Mouse (Mus musculus) heart, embryonic 11.5 days (tissue): ENCODE data around the gene Clip3. TPM values are rescaled to one million over a fixed set of nuclear protein-coding genes. Genes with fewer than 3 reads are reported as not detected.

ENCODE experiments used
- ATAC-seq: fragments of 200-750 bp; cut with Nextera tagmentation; replicated peaks from 2 replicates; pipeline ENCODE4 v1.8.0; 2017; ENCODE audit warnings: moderate library complexity; ENCODE audit not compliant: insufficient number of reproducible peaks, low FRiP score, low TSS enrichment
- H3K27ac ChIP-seq: fragments of 300-500 bp; sonication (generic); 2 replicates; pipeline ENCODE4 v1.5.1; 2014; ENCODE audit warnings: mild to moderate bottlenecking, low read depth, low read length
- H3K27me3 ChIP-seq: fragments of 300-500 bp; sonication (generic); 2 replicates; pipeline ENCODE4 v1.6.1; 2014; ENCODE audit warnings: mild to moderate bottlenecking, low read length, mixed read lengths; ENCODE audit not compliant: control insufficient read depth, insufficient read depth
- H3K36me3 ChIP-seq: fragments of 300-500 bp; sonication (generic); 2 replicates; pipeline ENCODE4 v1.6.1; 2014; ENCODE audit warnings: mild to moderate bottlenecking, low read length, moderate library complexity, mixed read lengths; ENCODE audit not compliant: control insufficient read depth, insufficient read depth
- H3K4me1 ChIP-seq: fragments of 300-500 bp; sonication (generic); 2 replicates; pipeline ENCODE4 v1.6.1; 2014; ENCODE audit warnings: low read length; ENCODE audit not compliant: control insufficient read depth, insufficient read depth
- H3K4me2 ChIP-seq: fragments of 300-500 bp; sonication (generic); 2 replicates; pipeline ENCODE4 v1.6.1; 2014; ENCODE audit warnings: mild to moderate bottlenecking, moderate library complexity
- H3K4me3 ChIP-seq: fragments of 300-500 bp; sonication (generic); 2 replicates; pipeline ENCODE4 v1.5.1; 2014; ENCODE audit warnings: low read depth, low read length
- H3K9ac ChIP-seq: fragments of 300-500 bp; sonication (generic); 2 replicates; pipeline ENCODE4 v1.6.1; 2014; ENCODE audit warnings: mild to moderate bottlenecking, low read depth, low read length, moderate library complexity
- H3K9me3 ChIP-seq: fragments of 300-500 bp; sonication (generic); replicated peaks from 2 replicates; pipeline ENCODE4 v1.6.1; 2016; ENCODE audit warnings: low read length; ENCODE audit not compliant: control insufficient read depth
- WGBS: fragments of 180-500 bp; shearing (Covaris S2); extraction: QIAGEN DNeasy Blood & Tissue Kit; methylation state at CpG from one replicate; pipeline ENCODE4 v1.1.7; 2014; ENCODE audit not compliant: insufficient replicate concordance; 5-methylcytosine and 5-hydroxymethylcytosine counted together
- polyA plus RNA-seq: library from polyadenylated mRNA; unstranded; fragments of >200 nt; fragmentation: Nextera tagmentation; extraction: Ambion mirVana; gene quantifications from 2 replicates; pipeline ENCODE4 v1.2.1, GENCODE M21; 2014

The Clip3 gene
- polyA plus RNA-seq, 1 experiment from 2014 or later: 22.1 TPM

- peaks cover 6% of the 10 kb centered on the region for H3K27me3 ChIP-seq
- 61% methylated on average over 7 of the region's 7 CpGs for WGBS
- H3K9me3 ChIP-seq: no peaks in the 10 kb centered on the region
- H3K4me1 ChIP-seq: peaks cover 6% of the 10 kb centered on the region
- H3K9ac ChIP-seq: no peak overlapping the region
- no peak for ATAC-seq
- H3K27ac ChIP-seq: no peak overlapping the region
- H3K4me3 ChIP-seq: no peak overlapping the region
- H3K4me2 ChIP-seq: no peak overlapping the region
- no peaks in the 10 kb centered on the region for H3K36me3 ChIP-seq
Measured at GRCm38 (mm10) chr7:30289071-30289713, 2.3 kb upstream of the Clip3 start.

- no peak overlapping the region for H3K4me2 ChIP-seq
- no peak for ATAC-seq
- H3K27me3 ChIP-seq: peaks cover 6% of the 10 kb centered on the region
- 58% methylated on average over 10 of the region's 10 CpGs for WGBS
- no peak overlapping the region for H3K4me3 ChIP-seq
- H3K9ac ChIP-seq: no peak overlapping the region
- no peaks in the 10 kb centered on the region for H3K36me3 ChIP-seq
- H3K9me3 ChIP-seq: no peaks in the 10 kb centered on the region
- peaks cover 6% of the 10 kb centered on the region for H3K4me1 ChIP-seq
- H3K27ac ChIP-seq: no peak overlapping the region
Measured at GRCm38 (mm10) chr7:30289714-30290399, 1.7 kb upstream of the Clip3 start.

- no peak overlapping the region for H3K4me3 ChIP-seq
- 0 out of 2 replicates have a peak, but pooled peaks cover 3% of the 10 kb centered on the region for H3K27me3 ChIP-seq
- H3K4me1 ChIP-seq: peaks cover 6% of the 10 kb centered on the region
- no peak overlapping the region for H3K4me2 ChIP-seq
- ATAC-seq: no peak
- no peak overlapping the region for H3K27ac ChIP-seq
- no peak overlapping the region for H3K9ac ChIP-seq
- WGBS: 65% methylated on average over 13 of the region's 13 CpGs
- peaks cover 3% of the 10 kb centered on the region; the same call in 1 of the 2 replicates for H3K36me3 ChIP-seq
- H3K9me3 ChIP-seq: no peaks in the 10 kb centered on the region
Measured at GRCm38 (mm10) chr7:30293795-30294194, 2.3 kb downstream of the Clip3 start.

- Histone ChIP-seq H3K36me3 (peaks cover 3% of the 10 kb centered on the region; the same call in 1 of the 2 replicates), H3K9me3 (no peaks in the 10 kb centered on the region), H3K27ac (no peak overlapping the region), H3K4me3 (no peak overlapping the region), H3K27me3 (0 out of 2 replicates have a peak, but pooled peaks cover 2% of the 10 kb centered on the region), H3K4me1 (peaks cover 6% of the 10 kb centered on the region), H3K9ac (no peak overlapping the region), H3K4me2 (no peak overlapping the region)
- 76% methylated on average over 5 of the region's 5 CpGs for WGBS
- no peak for ATAC-seq
Measured at GRCm38 (mm10) chr7:30294296-30294695, 2.8 kb downstream of the Clip3 start.

GRCm38 (mm10) chr7:30295103-30295502, 3.6 kb downstream of the Clip3 start:
- no peak; the same call in 1 of the 2 replicates for ATAC-seq
- Histone ChIP-seq H3K9me3 (no peaks in the 10 kb centered on the region), H3K4me2 (no peak overlapping the region), H3K36me3 (peaks cover 3% of the 10 kb centered on the region; the same call in 1 of the 2 replicates), H3K9ac (no peak overlapping the region), H3K4me1 (peaks cover 6% of the 10 kb centered on the region), H3K4me3 (no peak overlapping the region), H3K27ac (no peak overlapping the region), H3K27me3 (no peaks in the 10 kb centered on the region)
- WGBS: 37% methylated on average over 10 of the region's 10 CpGs

GRCm38 (mm10) chr7:30296816-30297215, 5.3 kb downstream of the Clip3 start:
- Histone ChIP-seq H3K27ac (no peak overlapping the region), H3K4me1 (0 out of 2 replicates have a peak, but pooled peaks cover 3% of the 10 kb centered on the region), H3K4me3 (no peak overlapping the region), H3K4me2 (no peak overlapping the region), H3K9me3 (no peaks in the 10 kb centered on the region), H3K9ac (no peak overlapping the region), H3K27me3 (no peaks in the 10 kb centered on the region), H3K36me3 (peaks cover 3% of the 10 kb centered on the region; the same call in 1 of the 2 replicates)
- no peak for ATAC-seq
- 82% methylated on average over 15 of the region's 15 CpGs for WGBS

- peaks cover 3% of the 10 kb centered on the region; the same call in 1 of the 2 replicates for H3K36me3 ChIP-seq
- no peak for ATAC-seq
- H3K4me3 ChIP-seq: no peak overlapping the region
- no peak overlapping the region for H3K27ac ChIP-seq
- H3K4me1 ChIP-seq: no peaks in the 10 kb centered on the region
- no peak overlapping the region for H3K4me2 ChIP-seq
- H3K9me3 ChIP-seq: no peaks in the 10 kb centered on the region
- 75% methylated on average over 16 of the region's 16 CpGs for WGBS
- no peaks in the 10 kb centered on the region for H3K27me3 ChIP-seq
- no peak overlapping the region for H3K9ac ChIP-seq
Measured at GRCm38 (mm10) chr7:30297266-30297665, 5.7 kb downstream of the Clip3 start.

- 42% methylated on average over 3 of the region's 3 CpGs for WGBS
- Histone ChIP-seq H3K27me3 (no peaks in the 10 kb centered on the region), H3K9ac (no peak overlapping the region), H3K4me1 (no peaks in the 10 kb centered on the region), H3K4me3 (no peak overlapping the region), H3K27ac (no peak overlapping the region), H3K9me3 (no peaks in the 10 kb centered on the region), H3K36me3 (peaks cover 8% of the 10 kb centered on the region), H3K4me2 (no peak overlapping the region)
- ATAC-seq: no peak
Measured at GRCm38 (mm10) chr7:30300914-30301313, 9.4 kb downstream of the Clip3 start.
